ENCODE assay signal across 11 mouse cellular contexts in the genomic region with DNA sequence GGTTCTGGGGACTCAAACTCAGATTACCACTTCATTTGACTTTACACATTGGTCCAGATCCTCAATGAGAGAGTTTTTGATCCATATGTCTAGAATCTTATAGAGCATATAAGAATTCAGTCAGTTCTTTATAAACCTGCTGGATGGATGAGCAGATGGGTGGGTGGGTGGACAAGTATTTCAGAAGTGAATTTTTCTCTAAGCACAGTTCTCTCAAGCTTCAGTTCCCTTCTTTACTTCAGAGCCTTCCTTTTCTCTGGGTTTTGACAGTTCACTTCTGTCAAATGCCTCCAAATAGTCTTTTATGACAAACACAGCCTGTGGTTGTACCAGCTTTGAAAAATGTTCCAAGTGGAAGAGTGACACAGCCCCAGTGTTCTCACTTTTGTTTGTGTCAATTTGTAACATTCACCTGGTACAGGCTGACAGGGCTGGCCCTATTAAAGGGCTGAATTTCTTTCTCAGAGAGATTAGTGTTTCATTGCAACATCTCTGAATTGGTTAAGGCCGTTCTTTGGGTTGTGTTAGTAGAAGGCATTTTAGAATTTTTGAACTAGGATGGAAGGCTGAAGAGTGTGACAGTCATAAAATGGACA.
"Had no signal": no experiment of that assay in that cellular context is flagged by ENCODE, and none has a peak within 500 bp of the region (broad histone marks: within the 10 kb centered on the region; RNA-seq: fewer than 3 reads in every experiment).

No protein-coding gene starts in this region.

- DNase-seq: kidney, adult 2 months; kidney, postnatal 25 days; layer of hippocampus, adult 9-11 months; left cerebral cortex, postnatal 4 days; liver, postnatal 0 days; lung, embryonic 14.5 days; right cerebral cortex, postnatal 25 days; thymus, postnatal 36 days had no signal

- ATAC-seq: intestine, postnatal 0 days; liver, postnatal 0 days; lung, postnatal 0 days; midbrain, embryonic 13.5 days had no signal
